Mouse (Mus musculus) liver (tissue): Measurements from ENCODE around the gene Gfral.

Source experiments
- DNase-seq: peaks from one replicate; pipeline ENCODE4 v3.0.0-alpha.2; 2020; ENCODE audit warnings: mixed read lengths

Gene Gfral

GRCm38 (mm10) chr9:76213557-76213956, at the start of gene Gfral:
Gene Gfral, minus strand, starts transcription at chr9:76213657.
- no peak for DNase-seq

GRCm38 (mm10) chr9:76257731-76258130, 44.3 kb upstream of the Gfral start:
- DNase-seq = no peak

- DNase-seq = no peak
These were observed 39.1 kb upstream of the Gfral start for GRCm38 (mm10) chr9:76252544-76252943.

GRCm38 (mm10) chr9:76252109-76252508, 38.7 kb upstream of the Gfral start:
- no peak for DNase-seq

- no peak for DNase-seq
These were observed 28.9 kb upstream of the Gfral start for GRCm38 (mm10) chr9:76242322-76242721.

- DNase-seq = peak; percentile 59
These were observed 24.5 kb upstream of the Gfral start for GRCm38 (mm10) chr9:76237946-76238345.

- DNase-seq = peak; percentile 67
These were observed 23.8 kb upstream of the Gfral start for GRCm38 (mm10) chr9:76237243-76237642.

- peak; percentile 77 for DNase-seq
These were observed 23.2 kb upstream of the Gfral start for GRCm38 (mm10) chr9:76236626-76237025.

- DNase-seq = peak; percentile 76
These were observed 22.6 kb upstream of the Gfral start for GRCm38 (mm10) chr9:76235945-76236503.

- peak; percentile 4 for DNase-seq
These were observed 21.4 kb upstream of the Gfral start for GRCm38 (mm10) chr9:76234899-76235298.

GRCm38 (mm10) chr9:76230400-76230799, 16.9 kb upstream of the Gfral start:
- peak; percentile 17 for DNase-seq

- DNase-seq = no peak
These were observed 3.9 kb upstream of the Gfral start for GRCm38 (mm10) chr9:76217178-76217975.

GRCm38 (mm10) chr9:76214678-76215077, 1.2 kb upstream of the Gfral start:
- no peak for DNase-seq

- DNase-seq = no peak
These were observed 16.5 kb downstream of the Gfral start for GRCm38 (mm10) chr9:76196917-76197316.

- no peak for DNase-seq
These were observed 34.2 kb downstream of the Gfral start for GRCm38 (mm10) chr9:76179221-76179620.

GRCm38 (mm10) chr9:76172686-76173295, 40.7 kb downstream of the Gfral start:
- no peak for DNase-seq

GRCm38 (mm10) chr9:76168355-76168754, 45.1 kb downstream of the Gfral start:
- DNase-seq = no peak

GRCm38 (mm10) chr9:76162446-76162845, 51.0 kb downstream of the Gfral start:
- no peak for DNase-seq

- DNase-seq = no peak
These were observed 67.9 kb downstream of the Gfral start for GRCm38 (mm10) chr9:76145593-76145992.

GRCm38 (mm10) chr9:76138378-76139109, 74.9 kb downstream of the Gfral start:
- DNase-seq = peak; percentile 9

- DNase-seq = no peak
These were observed 79.4 kb downstream of the Gfral start for GRCm38 (mm10) chr9:76134042-76134441.

- DNase-seq = no peak
These were observed 84.1 kb downstream of the Gfral start for GRCm38 (mm10) chr9:76129353-76129752.

GRCm38 (mm10) chr9:76124249-76124648, 89.2 kb downstream of the Gfral start:
- DNase-seq = no peak
